Mouse (Mus musculus) C2C12 (cell line): ENCODE results near the gene Pold2.

ENCODE experiments used
- CEBPB ChIP-seq: IDR thresholded peaks from one replicate; pipeline ENCODE4 v1.6.1; 2011; ENCODE audit warnings: low read depth, mild to moderate bottlenecking, control low read depth, moderate library complexity
- CTCF ChIP-seq: IDR thresholded peaks from one replicate; pipeline ENCODE4 v1.5.1; 2011; ENCODE audit not compliant: control insufficient read depth, insufficient read depth, insufficient read length
- MAX ChIP-seq: IDR thresholded peaks from one replicate; pipeline ENCODE4 v1.6.1; 2011; ENCODE audit warnings: mild to moderate bottlenecking, control low read depth
- MYOD1 ChIP-seq: IDR thresholded peaks from one replicate; pipeline ENCODE4 v1.6.1; 2011; ENCODE audit warnings: low read depth; ENCODE audit not compliant: control insufficient read depth, insufficient read length
- MYOG ChIP-seq: IDR thresholded peaks from one replicate; pipeline ENCODE4 v1.6.1; 2011; ENCODE audit not compliant: control insufficient read depth, insufficient read length; ENCODE audit errors: extremely low read depth
- USF1 ChIP-seq: IDR thresholded peaks from one replicate; pipeline ENCODE4 v1.6.1; 2011; ENCODE audit warnings: low read depth, mild to moderate bottlenecking, control low read depth, moderate library complexity

- TF ChIP-seq MYOD1 = no peak
- TF ChIP-seq CTCF = no peak
- TF ChIP-seq MAX = no peak
- TF ChIP-seq CEBPB = no peak
- no peak for TF ChIP-seq MYOG
- TF ChIP-seq USF1 = no peak
These were observed 38.1 kb upstream of the Pold2 start for GRCm38 (mm10) chr11:5916178-5916548.
